Mouse (Mus musculus) MEL (cell line): Measurements from ENCODE around the gene Tanc1. TPM values are rescaled to one million over a fixed set of nuclear protein-coding genes. Genes with fewer than 3 reads are reported as not detected.

ENCODE experiments used
- DNase-seq: peaks from one replicate; pipeline ENCODE4 v3.0.0; 2011; ENCODE audit warnings: low read depth, low spot score
- H3K27ac ChIP-seq: 2 replicates; pipeline ENCODE4 v1.5.1; 2012; ENCODE audit warnings: low read depth, mild to moderate bottlenecking, control low read depth, low read length, moderate library complexity; ENCODE audit not compliant: control insufficient read depth
- H3K27me3 ChIP-seq, 2 experiments: fragments of 150-350 bp in 1 of 2; sonication (generic) in 1 of 2; 2 replicates each; pipeline ENCODE4 v1.6.1; 2012; ENCODE audit warnings: low read length in 2 of 2, mild to moderate bottlenecking in 2 of 2, improper control_type of control experiment in 1 of 2, moderate library complexity in 1 of 2; ENCODE audit not compliant: insufficient read depth in 2 of 2, control insufficient read depth in 1 of 2
- H3K36me3 ChIP-seq, 2 experiments: 2 replicates each; pipeline ENCODE4 v1.6.1; 2012 to 2014; ENCODE audit warnings: low read length in 2 of 2, improper control_type of control experiment in 1 of 2, inconsistent platforms in 1 of 2, mild to moderate bottlenecking in 1 of 2; ENCODE audit not compliant: insufficient read depth in 2 of 2, control insufficient read depth in 1 of 2
- H3K4me1 ChIP-seq, 2 experiments: fragments of 150-350 bp in 1 of 2; sonication (generic) in 1 of 2; 2 replicates each; pipeline ENCODE4 v1.6.1; 2012; ENCODE audit warnings: low read length in 2 of 2, improper control_type of control experiment in 1 of 2, mild to moderate bottlenecking in 1 of 2; ENCODE audit not compliant: insufficient read depth in 2 of 2, control insufficient read depth in 1 of 2
- H3K4me3 ChIP-seq, 2 experiments: fragments of 150-350 bp in 1 of 2; sonication (generic) in 1 of 2; 2 replicates each; pipeline ENCODE4 v1.5.1; 2012; ENCODE audit warnings: low read depth in 2 of 2, low read length in 2 of 2, mild to moderate bottlenecking in 2 of 2, moderate library complexity in 2 of 2, control low read depth in 1 of 2, improper control_type of control experiment in 1 of 2; ENCODE audit not compliant: control insufficient read depth in 1 of 2, insufficient read depth in 1 of 2
- H3K79me2 ChIP-seq: 2 replicates; pipeline ENCODE4 v1.6.1; 2012; ENCODE audit warnings: mild to moderate bottlenecking, low read length, moderate library complexity; ENCODE audit not compliant: control insufficient read depth, poor library complexity, insufficient read depth
- H3K9ac ChIP-seq: 2 replicates; pipeline ENCODE4 v1.6.1; 2012; ENCODE audit warnings: low read depth, mild to moderate bottlenecking, control low read depth, low read length, moderate library complexity; ENCODE audit not compliant: control insufficient read depth, poor library complexity, severe bottlenecking
- H3K9me3 ChIP-seq: fragments of 150-350 bp; sonication (generic); replicated peaks from 2 replicates; pipeline ENCODE4 v1.6.1; 2012; ENCODE audit warnings: mild to moderate bottlenecking, low read length, improper control_type of control experiment, moderate library complexity; ENCODE audit not compliant: insufficient read depth
- BHLHE40 ChIP-seq: IDR thresholded peaks from 2 replicates; pipeline ENCODE4 v1.6.1; 2012; ENCODE audit warnings: low read depth, mild to moderate bottlenecking, inconsistent platforms, low read length, improper control_type of control experiment, borderline replicate concordance
- CHD1 ChIP-seq: IDR thresholded peaks from 2 replicates; pipeline ENCODE4 v1.6.1; 2012; ENCODE audit warnings: low read depth, mild to moderate bottlenecking, inconsistent platforms, low read length, improper control_type of control experiment
- EP300 ChIP-seq, 2 experiments: IDR thresholded peaks; 2 replicates each; pipeline ENCODE4 v1.6.1; 2011; ENCODE audit warnings: improper control_type of control experiment in 2 of 2, low read length in 2 of 2, low read depth in 1 of 2, mild to moderate bottlenecking in 1 of 2
- ETS1 ChIP-seq: IDR thresholded peaks from 2 replicates; pipeline ENCODE4 v1.6.1; 2012; ENCODE audit warnings: low read depth, mild to moderate bottlenecking, inconsistent platforms, low read length, improper control_type of control experiment, moderate library complexity
- HCFC1 ChIP-seq: IDR thresholded peaks from 2 replicates; pipeline ENCODE4 v1.6.1; 2012; ENCODE audit warnings: low read depth, mild to moderate bottlenecking, inconsistent platforms, low read length, improper control_type of control experiment, moderate library complexity
- MAFK ChIP-seq: IDR thresholded peaks from 2 replicates; pipeline ENCODE4 v1.6.1; 2011; ENCODE audit warnings: low read depth, mild to moderate bottlenecking, low read length, improper control_type of control experiment, borderline replicate concordance
- MAZ ChIP-seq: IDR thresholded peaks from 2 replicates; pipeline ENCODE4 v1.6.1; 2012; ENCODE audit warnings: low read depth, mild to moderate bottlenecking, inconsistent platforms, low read length, improper control_type of control experiment
- MEF2A ChIP-seq: IDR thresholded peaks from 2 replicates; pipeline ENCODE4 v1.6.1; 2014; ENCODE audit warnings: low read depth, mild to moderate bottlenecking, inconsistent platforms, low read length, improper control_type of control experiment; ENCODE audit not compliant: poor library complexity, insufficient replicate concordance, severe bottlenecking; ENCODE audit errors: extremely low read depth
- MXI1 ChIP-seq: IDR thresholded peaks from 2 replicates; pipeline ENCODE4 v1.6.1; 2011; ENCODE audit warnings: mild to moderate bottlenecking, low read depth, low read length, improper control_type of control experiment
- MYC ChIP-seq: IDR thresholded peaks from 2 replicates; pipeline ENCODE4 v1.6.1; 2011; ENCODE audit warnings: low read depth, mild to moderate bottlenecking, low read length, improper control_type of control experiment, moderate library complexity
- NELFE ChIP-seq: IDR thresholded peaks from 2 replicates; pipeline ENCODE4 v1.6.1; 2011; ENCODE audit warnings: low read depth, low read length, improper control_type of control experiment
- POLR2AphosphoS2 ChIP-seq: IDR thresholded peaks from 2 replicates; pipeline ENCODE4 v1.6.1; 2011; ENCODE audit warnings: low read length, improper control_type of control experiment
- SIN3A ChIP-seq: IDR thresholded peaks from 2 replicates; pipeline ENCODE4 v1.6.1; 2012; ENCODE audit warnings: low read length, improper control_type of control experiment, inconsistent platforms
- SMC3 ChIP-seq: IDR thresholded peaks from 2 replicates; pipeline ENCODE4 v1.6.1; 2011; ENCODE audit warnings: low read depth, low read length, improper control_type of control experiment
- TBP ChIP-seq: IDR thresholded peaks from 2 replicates; pipeline ENCODE4 v1.8.0; 2011; ENCODE audit warnings: low read depth, low read length, improper control_type of control experiment
- UBTF ChIP-seq: IDR thresholded peaks from 2 replicates; pipeline ENCODE4 v1.6.1; 2012; ENCODE audit warnings: low read depth, mild to moderate bottlenecking, inconsistent platforms, low read length, improper control_type of control experiment, moderate library complexity, borderline replicate concordance; ENCODE audit not compliant: insufficient read depth
- USF1 ChIP-seq: IDR thresholded peaks from 2 replicates; pipeline ENCODE4 v1.6.1; 2014; ENCODE audit warnings: low read depth, mild to moderate bottlenecking, inconsistent platforms, low read length, improper control_type of control experiment, moderate library complexity
- USF2 ChIP-seq, 2 experiments: IDR thresholded peaks; 2 replicates each; pipeline ENCODE4 v1.6.1; 2011 to 2012; ENCODE audit warnings: improper control_type of control experiment in 2 of 2, low read length in 2 of 2, borderline replicate concordance in 1 of 2, inconsistent platforms in 1 of 2, low read depth in 1 of 2, mild to moderate bottlenecking in 1 of 2; ENCODE audit not compliant: insufficient read depth in 1 of 2
- ZC3H11A ChIP-seq: IDR thresholded peaks from 2 replicates; pipeline ENCODE4 v1.6.1; 2012; ENCODE audit warnings: low read depth, mild to moderate bottlenecking, inconsistent platforms, low read length, improper control_type of control experiment
- ZMIZ1 ChIP-seq: IDR thresholded peaks from 2 replicates; pipeline ENCODE4 v1.6.1; 2012; ENCODE audit warnings: low read depth, mild to moderate bottlenecking, inconsistent platforms, low read length, improper control_type of control experiment, moderate library complexity
- ZNF384 ChIP-seq: IDR thresholded peaks from 2 replicates; pipeline ENCODE4 v1.6.1; 2012; ENCODE audit warnings: low read depth, mild to moderate bottlenecking, inconsistent platforms, low read length, improper control_type of control experiment
- polyA plus RNA-seq, 2 experiments: library from polyadenylated mRNA; stranded (reverse) in 1 of 2; unstranded in 1 of 2; fragments of >175 nt in 1 of 2; fragments of >200 nt in 1 of 2; gene quantifications; 2 replicates each; pipeline versions ENCODE4 v1.2.1 to v1.2.4; 2012; ENCODE audit warnings: low replicate concordance in 2 of 2, low read depth in 1 of 2; ENCODE audit not compliant: insufficient read length in 2 of 2, insufficient read depth in 1 of 2, missing spikeins in 1 of 2
- total RNA-seq: library from RNA; depleted of rRNA; stranded (reverse); fragments of 300-350 nt; gene quantifications from 2 replicates; pipeline ENCODE4 v1.2.3, GENCODE M21; 2012

Gene Tanc1
- total and polyA plus RNA-seq, 3 experiments: 0.54 to 0.78 TPM; not detected in 1

DNA sequence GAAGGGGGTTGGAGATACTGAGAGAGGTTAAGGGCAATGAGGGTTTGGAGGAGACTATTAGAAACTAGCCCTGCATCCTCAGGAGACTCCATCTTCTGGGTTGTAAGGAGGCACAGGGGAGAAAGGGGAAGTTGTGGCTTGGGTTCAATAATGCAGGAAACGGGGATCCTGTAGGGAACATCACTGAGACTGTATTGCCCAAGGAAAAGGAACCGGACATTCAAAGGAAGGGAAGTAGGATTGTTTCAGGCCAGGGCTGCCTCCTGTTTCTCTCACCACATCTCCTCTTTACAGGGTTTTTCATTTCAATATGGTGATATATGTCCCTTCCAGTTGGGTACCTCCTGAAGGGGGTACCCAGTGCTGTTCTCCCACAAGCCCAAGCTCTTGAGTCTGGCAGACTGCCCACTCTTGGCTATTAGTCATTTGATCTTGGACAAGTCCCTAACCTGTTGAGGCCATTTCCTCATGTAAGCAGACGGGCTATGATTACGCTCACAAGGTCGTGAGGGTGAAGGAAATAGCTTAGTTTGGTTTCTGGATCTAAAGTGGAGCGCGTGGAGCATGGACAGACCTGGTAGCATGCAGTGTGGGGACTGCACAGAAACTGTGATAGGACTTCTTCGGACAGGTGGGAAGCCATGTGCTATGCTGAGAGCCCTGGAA, 191.0 kb downstream of the Tanc1 start:
- Histone ChIP-seq H3K9me3 (no peaks in the 10 kb centered on the region), H3K36me3 (no peaks in the 10 kb centered on the region)
- TF ChIP-seq SMC3 (no peak), POLR2AphosphoS2 (no peak), ETS1 (no peak), BHLHE40 (no peak), ZMIZ1 (no peak), SIN3A (no peak), UBTF (no peak)
- TF ChIP-seq, all 39 proteins: peak for 0
- Histone ChIP-seq H3K9ac (no peak overlapping the region), H3K27ac (no peak overlapping the region), H3K27me3 (no peaks in the 10 kb centered on the region), H3K4me3 (no peak overlapping the region), H3K4me1 (no peaks in the 10 kb centered on the region; a peak in 1 of 4 replicates), H3K79me2 (no peaks in the 10 kb centered on the region)
- peak; percentile 4 for DNase-seq

DNA sequence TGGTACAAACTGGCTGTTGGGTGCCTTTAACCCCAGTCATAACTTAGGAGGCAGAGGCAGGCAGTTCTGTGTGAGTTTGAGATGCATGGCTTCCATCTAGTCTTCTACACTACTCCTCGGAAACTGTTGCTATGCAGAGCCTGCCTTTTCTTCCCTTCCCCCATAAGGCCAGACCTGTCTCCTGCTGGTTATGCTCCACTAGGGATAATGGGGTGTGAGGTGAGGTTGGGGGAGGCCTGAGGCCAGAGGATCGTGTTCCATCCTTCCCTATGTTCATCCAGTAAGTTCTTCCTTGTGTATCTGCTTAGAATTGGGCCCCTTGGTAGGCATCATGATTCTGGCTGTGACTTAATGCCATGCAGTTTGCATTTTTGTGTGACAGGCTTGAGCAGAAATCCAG, 193.8 kb downstream of the Tanc1 start:
- no peaks in the 10 kb centered on the region for H3K36me3 ChIP-seq
- H3K27me3 ChIP-seq: no peaks in the 10 kb centered on the region
- no peaks in the 10 kb centered on the region; a peak in 1 of 4 replicates for H3K4me1 ChIP-seq
- H3K27ac ChIP-seq: no peak overlapping the region
- H3K9me3 ChIP-seq: no peaks in the 10 kb centered on the region
- no peak overlapping the region for H3K9ac ChIP-seq
- H3K79me2 ChIP-seq: no peaks in the 10 kb centered on the region
- no peak for DNase-seq
- TF ChIP-seq MYC (no peak), MXI1 (no peak), MAFK (no peak), UBTF (no peak), ZC3H11A (no peak), BHLHE40 (no peak), ETS1 (no peak), MEF2A (no peak), NELFE (no peak), CHD1 (no peak), EP300 (IDR thresholded peaks at IDR 0.05; ENCODE audit: low read depth in 1 of 2, low read length in 2 of 2) (no peak), USF1 (no peak), TBP (no peak), USF2 (IDR thresholded peaks at IDR 0.05; ENCODE audit: borderline replicate concordance in 1 of 2, insufficient read depth in 1 of 2, low read depth in 1 of 2, low read length in 2 of 2) (no peak), MAZ (no peak), ZNF384 (no peak), HCFC1 (no peak)
- no peak overlapping the region for H3K4me3 ChIP-seq
